Mouse (Mus musculus): ENCODE data around the gene Fgd2. TPM values are rescaled to one million over a fixed set of nuclear protein-coding genes. Genes with fewer than 3 reads are reported as not detected.

The Fgd2 gene
- polyA plus RNA-seq, 1 experiment from 2014 or later: 9.8 TPM

- ATAC-seq: no peak
- Histone ChIP-seq H3K4me3 (ENCODE audit: low read length) (no peak overlapping the region), H3K9me3 (ENCODE audit: control insufficient read depth, low read length) (no peaks in the 10 kb centered on the region), H3K9ac (ENCODE audit: low read depth, low read length) (no peak overlapping the region), H3K4me1 (ENCODE audit: control insufficient read depth, insufficient read depth, low read length) (peaks cover 10% of the 10 kb centered on the region; the same call in 1 of the 2 replicates), H3K27ac (ENCODE audit: low read length) (no peak overlapping the region), H3K4me2 (ENCODE audit: low read depth, low read length) (no peak overlapping the region), H3K27me3 (replicated peaks; ENCODE audit: control insufficient read depth, insufficient read depth, low read length) (peaks cover 12% of the 10 kb centered on the region), H3K36me3 (ENCODE audit: control insufficient read depth, insufficient read depth, low read length) (no peaks in the 10 kb centered on the region)
- WGBS: 60% methylated on average over 8 of the region's 8 CpGs
Measured at GRCm38 (mm10) chr17:29319881-29320639, 40.7 kb upstream of the Fgd2 start.

DNA sequence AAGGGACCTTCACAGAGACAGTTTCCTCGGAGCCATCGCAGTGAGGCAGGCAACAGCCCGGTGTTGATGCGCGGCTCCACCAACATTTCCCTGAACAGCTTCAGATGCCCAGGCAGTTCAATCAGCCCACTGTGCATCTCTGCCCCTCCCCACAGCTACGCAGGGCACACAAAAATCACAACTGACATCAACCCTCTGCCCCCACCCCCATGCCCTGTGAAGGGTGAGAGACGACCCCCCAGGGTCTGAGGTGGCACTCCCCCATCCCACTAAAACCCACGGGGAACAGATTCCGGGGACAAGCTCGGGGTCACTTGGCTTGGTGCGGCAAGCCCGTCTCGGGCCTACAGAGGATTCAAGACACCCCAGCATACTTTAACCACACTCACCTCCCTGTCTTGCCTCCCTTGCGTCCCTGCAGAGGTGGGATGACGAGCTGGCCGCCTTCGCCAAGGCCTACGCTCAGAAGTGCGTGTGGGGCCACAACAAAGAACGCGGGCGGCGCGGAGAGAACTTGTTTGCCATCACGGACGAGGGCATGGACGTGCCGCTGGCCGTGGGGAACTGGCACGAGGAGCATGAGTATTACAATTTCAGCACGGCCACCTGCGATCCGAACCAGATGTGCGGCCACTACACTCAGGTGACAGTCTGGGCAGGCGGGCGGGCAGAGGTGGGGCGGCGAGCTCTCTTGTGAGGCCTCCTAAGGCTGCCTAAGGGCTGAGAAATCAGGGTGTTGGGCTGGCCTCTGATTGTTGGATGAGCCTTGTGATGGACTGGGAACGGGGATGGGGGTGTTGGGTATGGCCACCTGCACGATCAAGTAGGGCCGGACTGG is 38.7 kb upstream of the Fgd2 start:
- ATAC-seq: peak; percentile 68
- peak overlapping the region; percentile 23 for H3K4me3 ChIP-seq (ENCODE audit: low read length)
- peaks cover 15% of the 10 kb centered on the region for H3K4me1 ChIP-seq (ENCODE audit: control insufficient read depth, insufficient read depth, low read length)
- peak overlapping the region; percentile 49 for H3K4me2 ChIP-seq (ENCODE audit: low read depth, low read length)
- peaks cover 22% of the 10 kb centered on the region for H3K27me3 ChIP-seq (replicated peaks; ENCODE audit: control insufficient read depth, insufficient read depth, low read length)
- H3K36me3 ChIP-seq (ENCODE audit: control insufficient read depth, insufficient read depth, low read length): no peaks in the 10 kb centered on the region
- 33% methylated on average over 41 of the region's 41 CpGs for WGBS
- H3K9ac ChIP-seq (ENCODE audit: low read depth, low read length): no peak overlapping the region
- H3K27ac ChIP-seq (ENCODE audit: low read length): no peak overlapping the region
- H3K9me3 ChIP-seq (ENCODE audit: control insufficient read depth, low read length): no peaks in the 10 kb centered on the region

GRCm38 (mm10) chr17:29322603-29322962 is 38.1 kb upstream of the Fgd2 start:
- no peaks in the 10 kb centered on the region for H3K36me3 ChIP-seq (ENCODE audit: control insufficient read depth, insufficient read depth, low read length)
- no peak overlapping the region for H3K9ac ChIP-seq (ENCODE audit: low read depth, low read length)
- peak overlapping the region; percentile 23 for H3K4me3 ChIP-seq (ENCODE audit: low read length)
- H3K27me3 ChIP-seq (replicated peaks; ENCODE audit: control insufficient read depth, insufficient read depth, low read length): peaks cover 25% of the 10 kb centered on the region
- H3K27ac ChIP-seq (ENCODE audit: low read length): no peak overlapping the region
- peaks cover 15% of the 10 kb centered on the region for H3K4me1 ChIP-seq (ENCODE audit: control insufficient read depth, insufficient read depth, low read length)
- H3K4me2 ChIP-seq (ENCODE audit: low read depth, low read length): peak overlapping the region; percentile 49
- WGBS: 26% methylated on average over 18 of the region's 18 CpGs
- no peaks in the 10 kb centered on the region for H3K9me3 ChIP-seq (ENCODE audit: control insufficient read depth, low read length)
- peak; percentile 86 for ATAC-seq

DNA sequence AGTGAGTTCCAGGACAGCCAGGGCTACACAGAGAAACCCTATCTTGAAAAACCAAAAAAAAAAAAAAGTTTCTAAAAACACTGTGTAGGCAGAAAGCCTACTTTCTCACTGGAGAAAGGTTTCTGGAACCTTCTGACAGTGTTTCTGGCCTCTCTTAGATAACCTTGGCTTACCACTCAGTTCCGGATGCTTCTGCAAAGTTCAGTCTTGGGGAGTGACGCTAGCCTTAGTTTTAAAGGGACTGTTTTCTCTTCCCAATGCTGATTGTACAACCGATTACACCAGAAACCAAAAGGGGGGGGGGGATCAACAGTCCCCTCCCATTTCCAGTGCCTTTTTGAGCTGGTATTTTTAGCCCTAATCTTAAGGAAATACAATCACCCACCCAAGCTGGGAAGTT is 37.1 kb upstream of the Fgd2 start:
- 95% methylated on average over 3 of the region's 3 CpGs for WGBS
- Histone ChIP-seq H3K4me1 (ENCODE audit: control insufficient read depth, insufficient read depth, low read length) (peaks cover 15% of the 10 kb centered on the region), H3K9ac (ENCODE audit: low read depth, low read length) (no peak overlapping the region)

DNA sequence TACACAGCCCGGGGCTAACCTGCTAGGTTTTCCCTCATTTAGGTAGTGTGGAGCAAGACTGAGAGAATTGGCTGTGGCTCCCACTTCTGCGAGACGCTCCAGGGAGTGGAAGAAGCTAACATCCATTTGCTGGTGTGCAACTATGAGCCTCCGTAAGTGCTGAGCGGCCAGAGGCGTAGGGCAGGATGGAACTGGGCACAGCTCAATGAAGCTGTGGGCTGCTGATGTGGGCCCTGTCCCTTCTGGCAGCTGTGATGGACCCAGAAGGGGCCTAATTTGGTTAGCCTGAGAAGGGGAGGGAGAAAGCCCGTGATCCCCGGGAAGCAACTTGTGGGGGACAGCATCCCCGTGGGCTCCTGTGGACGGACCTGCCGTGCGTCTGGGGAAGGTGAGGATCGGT is 34.9 kb upstream of the Fgd2 start:
- H3K27me3 ChIP-seq (replicated peaks; ENCODE audit: control insufficient read depth, insufficient read depth, low read length): peaks cover 25% of the 10 kb centered on the region
- no peaks in the 10 kb centered on the region for H3K9me3 ChIP-seq (ENCODE audit: control insufficient read depth, low read length)
- H3K4me3 ChIP-seq (ENCODE audit: low read length): no peak overlapping the region
- H3K36me3 ChIP-seq (ENCODE audit: control insufficient read depth, insufficient read depth, low read length): no peaks in the 10 kb centered on the region
- WGBS: 75% methylated on average over 13 of the region's 13 CpGs
- peaks cover 12% of the 10 kb centered on the region for H3K4me1 ChIP-seq (ENCODE audit: control insufficient read depth, insufficient read depth, low read length)
- no peak overlapping the region; the same call in 1 of the 2 replicates for H3K4me2 ChIP-seq (ENCODE audit: low read depth, low read length)
- no peak for ATAC-seq
- H3K9ac ChIP-seq (ENCODE audit: low read depth, low read length): 0 out of 2 replicates have a peak overlapping the region, but pooled peaks have one; percentile 36
- no peak overlapping the region for H3K27ac ChIP-seq (ENCODE audit: low read length)

More for the DNA sequence above, 37.1 kb upstream of the Fgd2 start:
- no peaks in the 10 kb centered on the region for H3K36me3 ChIP-seq (ENCODE audit: control insufficient read depth, insufficient read depth, low read length)
- no peaks in the 10 kb centered on the region for H3K9me3 ChIP-seq (ENCODE audit: control insufficient read depth, low read length)
- no peak for ATAC-seq
- no peak overlapping the region for H3K4me3 ChIP-seq (ENCODE audit: low read length)
- H3K27ac ChIP-seq (ENCODE audit: low read length): no peak overlapping the region
- H3K27me3 ChIP-seq (replicated peaks; ENCODE audit: control insufficient read depth, insufficient read depth, low read length): peaks cover 25% of the 10 kb centered on the region
- H3K4me2 ChIP-seq (ENCODE audit: low read depth, low read length): no peak overlapping the region

DNA sequence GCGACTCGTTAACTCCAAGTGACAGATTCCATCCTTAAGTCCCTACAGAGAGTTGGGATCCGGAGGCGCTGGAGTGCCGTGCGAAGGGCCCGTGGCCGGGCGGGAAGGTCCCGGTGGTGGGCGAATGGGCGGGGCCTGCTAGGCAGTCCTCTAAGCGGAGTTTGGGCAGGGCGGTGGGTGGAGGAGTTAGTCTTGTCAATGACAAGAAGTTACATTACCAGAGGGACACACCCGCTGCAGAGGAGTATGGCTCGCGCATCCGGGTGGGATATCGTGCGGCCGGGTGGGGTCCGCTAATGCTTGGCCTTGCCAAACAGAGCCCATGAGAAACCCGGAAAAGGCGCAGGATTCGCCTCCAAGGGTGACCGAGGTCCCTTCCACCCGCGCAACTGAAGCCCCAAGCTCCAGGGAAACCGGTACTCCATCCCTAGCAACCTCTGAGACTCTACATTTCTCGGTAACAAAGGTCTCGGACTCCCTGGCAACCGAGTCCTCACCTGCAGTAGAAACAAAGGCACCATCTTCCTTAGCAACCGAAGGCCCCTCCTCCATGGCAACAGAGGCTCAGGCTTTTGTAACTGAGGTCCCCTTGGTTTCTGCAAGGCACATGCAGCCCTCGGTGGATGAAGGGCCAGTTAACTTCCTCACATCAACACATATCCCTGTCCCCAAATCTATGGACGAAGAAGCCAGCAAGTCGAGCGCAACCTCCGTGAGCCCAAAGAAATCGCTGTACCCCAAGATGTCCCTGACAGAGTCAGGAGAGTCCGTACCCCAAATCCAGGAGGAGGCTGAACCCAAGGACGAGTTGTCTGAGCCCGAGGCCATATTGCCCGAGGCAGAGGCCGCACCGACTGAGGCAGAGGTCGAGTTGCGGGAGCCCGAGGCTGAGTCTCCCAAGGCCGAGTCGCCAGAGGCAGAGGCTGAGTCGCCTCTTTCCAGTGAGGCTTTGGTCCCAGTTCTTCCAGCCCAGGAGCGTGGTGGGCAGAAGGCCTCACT is 33.9 kb upstream of the Fgd2 start:
- no peak overlapping the region for H3K27ac ChIP-seq (ENCODE audit: low read length)
- H3K4me1 ChIP-seq (ENCODE audit: control insufficient read depth, insufficient read depth, low read length): peaks cover 12% of the 10 kb centered on the region
- peak overlapping the region; percentile 36; the same call in 1 of the 2 replicates for H3K9ac ChIP-seq (ENCODE audit: low read depth, low read length)
- peak overlapping the region; percentile 26 for H3K4me3 ChIP-seq (ENCODE audit: low read length)
- no peaks in the 10 kb centered on the region for H3K9me3 ChIP-seq (ENCODE audit: control insufficient read depth, low read length)
- ATAC-seq: no peak
- WGBS: 22% methylated on average over 52 of the region's 52 CpGs
- peak overlapping the region; percentile 48 for H3K4me2 ChIP-seq (ENCODE audit: low read depth, low read length)
- H3K36me3 ChIP-seq (ENCODE audit: control insufficient read depth, insufficient read depth, low read length): peaks cover 4% of the 10 kb centered on the region; the same call in 1 of the 2 replicates
- H3K27me3 ChIP-seq (replicated peaks; ENCODE audit: control insufficient read depth, insufficient read depth, low read length): peaks cover 19% of the 10 kb centered on the region

GRCm38 (mm10) chr17:29327691-29328090 is 33.0 kb upstream of the Fgd2 start:
- Histone ChIP-seq H3K4me1 (ENCODE audit: control insufficient read depth, insufficient read depth, low read length) (peaks cover 8% of the 10 kb centered on the region), H3K27me3 (replicated peaks; ENCODE audit: control insufficient read depth, insufficient read depth, low read length) (peaks cover 14% of the 10 kb centered on the region; the same call in 1 of the 2 replicates), H3K9me3 (ENCODE audit: control insufficient read depth, low read length) (no peaks in the 10 kb centered on the region), H3K9ac (ENCODE audit: low read depth, low read length) (no peak overlapping the region), H3K36me3 (ENCODE audit: control insufficient read depth, insufficient read depth, low read length) (peaks cover 4% of the 10 kb centered on the region; the same call in 1 of the 2 replicates), H3K27ac (ENCODE audit: low read length) (no peak overlapping the region), H3K4me3 (ENCODE audit: low read length) (no peak overlapping the region), H3K4me2 (ENCODE audit: low read depth, low read length) (no peak overlapping the region)
- ATAC-seq: no peak
- 87% methylated on average over 9 of the region's 9 CpGs for WGBS

- ATAC-seq: no peak
- Histone ChIP-seq H3K4me2 (ENCODE audit: low read depth, low read length) (no peak overlapping the region), H3K4me3 (ENCODE audit: low read length) (no peak overlapping the region), H3K36me3 (ENCODE audit: control insufficient read depth, insufficient read depth, low read length) (peaks cover 8% of the 10 kb centered on the region), H3K9ac (ENCODE audit: low read depth, low read length) (no peak overlapping the region), H3K27ac (ENCODE audit: low read length) (no peak overlapping the region), H3K27me3 (replicated peaks; ENCODE audit: control insufficient read depth, insufficient read depth, low read length) (peaks cover 14% of the 10 kb centered on the region; the same call in 1 of the 2 replicates), H3K4me1 (ENCODE audit: control insufficient read depth, insufficient read depth, low read length) (peaks cover 6% of the 10 kb centered on the region), H3K9me3 (ENCODE audit: control insufficient read depth, low read length) (no peaks in the 10 kb centered on the region)
- 80% methylated on average over 3 of the region's 3 CpGs for WGBS
Measured at GRCm38 (mm10) chr17:29330221-29330620, 30.5 kb upstream of the Fgd2 start.
